Mouse (Mus musculus) hindbrain, embryonic 12.5 days (tissue): ENCODE results near the gene Dppa4. TPM values are rescaled to one million over a fixed set of nuclear protein-coding genes. Genes with fewer than 3 reads are reported as not detected.

Source experiments
- ATAC-seq: fragments of 200-750 bp; cut with Nextera tagmentation; 2 replicates; pipeline ENCODE4 v1.8.0; 2017; ENCODE audit warnings: moderate TSS enrichment; ENCODE audit not compliant: low FRiP score
- H3K27ac ChIP-seq: fragments of 300-500 bp; sonication (generic); 2 replicates; pipeline ENCODE4 v1.5.1; 2016; ENCODE audit warnings: mild to moderate bottlenecking
- H3K27me3 ChIP-seq: fragments of 300-500 bp; sonication (generic); 2 replicates; pipeline ENCODE4 v1.6.1; 2016; ENCODE audit warnings: mild to moderate bottlenecking
- H3K36me3 ChIP-seq: fragments of 300-500 bp; sonication (generic); 2 replicates; pipeline ENCODE4 v1.6.1; 2016; ENCODE audit warnings: mild to moderate bottlenecking
- H3K4me1 ChIP-seq: fragments of 300-500 bp; sonication (generic); 2 replicates; pipeline ENCODE4 v1.6.1; 2016
- H3K4me2 ChIP-seq: fragments of 300-500 bp; sonication (generic); replicated peaks from 2 replicates; pipeline ENCODE4 v1.6.1; 2016; ENCODE audit warnings: mild to moderate bottlenecking
- H3K4me3 ChIP-seq: fragments of 300-500 bp; sonication (generic); 2 replicates; pipeline ENCODE4 v1.5.1; 2016; ENCODE audit warnings: mild to moderate bottlenecking
- H3K9ac ChIP-seq: fragments of 300-500 bp; sonication (generic); 2 replicates; pipeline ENCODE4 v1.6.1; 2016; ENCODE audit warnings: mild to moderate bottlenecking, moderate library complexity
- H3K9me3 ChIP-seq: fragments of 300-500 bp; sonication (generic); replicated peaks from 2 replicates; pipeline ENCODE4 v1.6.1; 2016; ENCODE audit warnings: mild to moderate bottlenecking
- WGBS: fragments of 180-500 bp; shearing (Covaris S2); methylation state at CpG from one replicate; pipeline ENCODE4 v1.1.7; 2016; 5-methylcytosine and 5-hydroxymethylcytosine counted together
- polyA plus RNA-seq: library from polyadenylated mRNA; unstranded; fragments of >200 nt; fragmentation: Nextera tagmentation; extraction: Ambion mirVana; gene quantifications from 2 replicates; pipeline ENCODE4 v1.2.1, GENCODE M21; 2016

Gene Dppa4
- not detected in 2 replicates for polyA plus RNA-seq

GRCm38 (mm10) chr16:48283517-48283916, at the start of gene Dppa4:
Gene Dppa4 (plus strand): TSS chr16:48283733.
- Histone ChIP-seq H3K4me3 (no peak within 1 kb of the TSS), H3K9ac (no peak within 1 kb of the TSS), H3K27me3 (no peaks in the 10 kb centered on the region), H3K4me2 (no peak within 1 kb of the TSS), H3K36me3 (no peaks in the 10 kb centered on the region), H3K9me3 (no peaks in the 10 kb centered on the region), H3K4me1 (no peaks in the 10 kb centered on the region), H3K27ac (no peak within 1 kb of the TSS)
- 81% methylated on average over 4 of the region's 4 CpGs for WGBS
- no peak for ATAC-seq

- peaks cover 4% of the 10 kb centered on the region; the same call in 1 of the 2 replicates for H3K9me3 ChIP-seq
- H3K4me2 ChIP-seq = no peak overlapping the region
- ATAC-seq = no peak
- no peaks in the 10 kb centered on the region for H3K36me3 ChIP-seq
- H3K27me3 ChIP-seq = no peaks in the 10 kb centered on the region
- no peak overlapping the region for H3K4me3 ChIP-seq
- no peak overlapping the region for H3K27ac ChIP-seq
- 79% methylated on average over 1 of the region's 1 CpGs for WGBS
- no peak overlapping the region for H3K9ac ChIP-seq
- no peaks in the 10 kb centered on the region for H3K4me1 ChIP-seq
Measured at GRCm38 (mm10) chr16:48234999-48235398, 48.5 kb upstream of the Dppa4 start.

GRCm38 (mm10) chr16:48237676-48238075, 45.9 kb upstream of the Dppa4 start:
- no peak for ATAC-seq
- no peak overlapping the region for H3K4me2 ChIP-seq
- no peaks in the 10 kb centered on the region for H3K4me1 ChIP-seq
- no peak overlapping the region for H3K27ac ChIP-seq
- H3K36me3 ChIP-seq = no peaks in the 10 kb centered on the region
- H3K9me3 ChIP-seq = peaks cover 4% of the 10 kb centered on the region; the same call in 1 of the 2 replicates
- no peaks in the 10 kb centered on the region for H3K27me3 ChIP-seq
- no peak overlapping the region for H3K9ac ChIP-seq
- 94% methylated on average over 7 of the region's 7 CpGs for WGBS
- no peak overlapping the region for H3K4me3 ChIP-seq

- Histone ChIP-seq H3K4me2 (no peak overlapping the region), H3K4me1 (no peaks in the 10 kb centered on the region), H3K9me3 (no peaks in the 10 kb centered on the region), H3K36me3 (no peaks in the 10 kb centered on the region), H3K4me3 (no peak overlapping the region), H3K27me3 (no peaks in the 10 kb centered on the region), H3K9ac (no peak overlapping the region), H3K27ac (no peak overlapping the region)
- 91% methylated on average over 2 of the region's 2 CpGs for WGBS
- no peak for ATAC-seq
Measured at GRCm38 (mm10) chr16:48247044-48247661, 36.4 kb upstream of the Dppa4 start.

GRCm38 (mm10) chr16:48252824-48253223, 30.7 kb upstream of the Dppa4 start:
- 72% methylated on average over 4 of the region's 4 CpGs for WGBS
- no peak for ATAC-seq
- no peaks in the 10 kb centered on the region for H3K36me3 ChIP-seq
- no peak overlapping the region for H3K4me3 ChIP-seq
- no peaks in the 10 kb centered on the region for H3K9me3 ChIP-seq
- no peaks in the 10 kb centered on the region for H3K4me1 ChIP-seq
- H3K27me3 ChIP-seq = no peaks in the 10 kb centered on the region
- no peak overlapping the region for H3K4me2 ChIP-seq
- H3K27ac ChIP-seq = no peak overlapping the region
- H3K9ac ChIP-seq = no peak overlapping the region

GRCm38 (mm10) chr16:48254584-48254983, 28.9 kb upstream of the Dppa4 start:
- Histone ChIP-seq H3K36me3 (no peaks in the 10 kb centered on the region), H3K4me1 (no peaks in the 10 kb centered on the region), H3K9me3 (no peaks in the 10 kb centered on the region), H3K27ac (no peak overlapping the region), H3K4me3 (no peak overlapping the region), H3K9ac (no peak overlapping the region), H3K27me3 (no peaks in the 10 kb centered on the region), H3K4me2 (no peak overlapping the region)
- ATAC-seq = no peak
- WGBS = 92% methylated on average over 5 of the region's 5 CpGs

GRCm38 (mm10) chr16:48259519-48259918, 24.0 kb upstream of the Dppa4 start:
- Histone ChIP-seq H3K27me3 (no peaks in the 10 kb centered on the region), H3K4me2 (no peak overlapping the region), H3K4me1 (no peaks in the 10 kb centered on the region), H3K9ac (no peak overlapping the region), H3K4me3 (no peak overlapping the region), H3K27ac (no peak overlapping the region), H3K9me3 (no peaks in the 10 kb centered on the region), H3K36me3 (no peaks in the 10 kb centered on the region)
- 93% methylated on average over 4 of the region's 4 CpGs for WGBS
- ATAC-seq = no peak

GRCm38 (mm10) chr16:48262901-48263300, 20.6 kb upstream of the Dppa4 start:
- H3K4me1 ChIP-seq = no peaks in the 10 kb centered on the region
- ATAC-seq = no peak
- H3K27ac ChIP-seq = no peak overlapping the region
- H3K9ac ChIP-seq = no peak overlapping the region
- H3K4me2 ChIP-seq = no peak overlapping the region
- H3K27me3 ChIP-seq = no peaks in the 10 kb centered on the region
- no peaks in the 10 kb centered on the region for H3K9me3 ChIP-seq
- 78% methylated on average over 1 of the region's 1 CpGs for WGBS
- H3K4me3 ChIP-seq = no peak overlapping the region
- no peaks in the 10 kb centered on the region for H3K36me3 ChIP-seq

GRCm38 (mm10) chr16:48265856-48266255, 17.7 kb upstream of the Dppa4 start:
- H3K4me3 ChIP-seq = no peak overlapping the region
- H3K27me3 ChIP-seq = no peaks in the 10 kb centered on the region
- no peaks in the 10 kb centered on the region for H3K9me3 ChIP-seq
- 87% methylated on average over 4 of the region's 4 CpGs for WGBS
- H3K4me1 ChIP-seq = no peaks in the 10 kb centered on the region
- H3K4me2 ChIP-seq = no peak overlapping the region
- H3K27ac ChIP-seq = no peak overlapping the region
- no peak for ATAC-seq
- no peak overlapping the region for H3K9ac ChIP-seq
- H3K36me3 ChIP-seq = no peaks in the 10 kb centered on the region

GRCm38 (mm10) chr16:48276940-48277339, 6.6 kb upstream of the Dppa4 start:
- Histone ChIP-seq H3K27ac (no peak overlapping the region), H3K36me3 (no peaks in the 10 kb centered on the region), H3K27me3 (no peaks in the 10 kb centered on the region), H3K4me1 (no peaks in the 10 kb centered on the region), H3K9me3 (no peaks in the 10 kb centered on the region), H3K4me2 (no peak overlapping the region), H3K4me3 (no peak overlapping the region), H3K9ac (no peak overlapping the region)
- 77% methylated on average over 4 of the region's 4 CpGs for WGBS
- ATAC-seq = no peak

- WGBS = 88% methylated on average over 4 of the region's 4 CpGs
- no peak for ATAC-seq
- H3K27ac ChIP-seq = no peak overlapping the region
Measured at GRCm38 (mm10) chr16:48280883-48281282, 2.6 kb upstream of the Dppa4 start.

GRCm38 (mm10) chr16:48282801-48283200, 732 bp upstream of the Dppa4 start:
- no peaks in the 10 kb centered on the region for H3K27me3 ChIP-seq
- no peak overlapping the region for H3K4me3 ChIP-seq
- ATAC-seq = no peak
- H3K4me2 ChIP-seq = no peak overlapping the region
- no peaks in the 10 kb centered on the region for H3K36me3 ChIP-seq
- H3K27ac ChIP-seq = no peak overlapping the region
- no peak overlapping the region for H3K9ac ChIP-seq
- WGBS = 60% methylated on average over 1 of the region's 1 CpGs
- H3K4me1 ChIP-seq = no peaks in the 10 kb centered on the region
- no peaks in the 10 kb centered on the region for H3K9me3 ChIP-seq

More at GRCm38 (mm10) chr16:48280883-48281282, 2.6 kb upstream of the Dppa4 start:
- Histone ChIP-seq H3K27me3 (no peaks in the 10 kb centered on the region), H3K9ac (no peak overlapping the region), H3K4me2 (no peak overlapping the region), H3K4me3 (no peak overlapping the region), H3K9me3 (no peaks in the 10 kb centered on the region), H3K36me3 (no peaks in the 10 kb centered on the region), H3K4me1 (no peaks in the 10 kb centered on the region)

GRCm38 (mm10) chr16:48285517-48285916, 2.0 kb downstream of the Dppa4 start:
- H3K4me3 ChIP-seq = no peak overlapping the region
- ATAC-seq = no peak
- H3K27ac ChIP-seq = no peak overlapping the region
- no peaks in the 10 kb centered on the region for H3K36me3 ChIP-seq
- no peak overlapping the region for H3K9ac ChIP-seq
- H3K4me2 ChIP-seq = no peak overlapping the region
- 91% methylated on average over 4 of the region's 4 CpGs for WGBS
- H3K9me3 ChIP-seq = no peaks in the 10 kb centered on the region
- no peaks in the 10 kb centered on the region for H3K4me1 ChIP-seq
- H3K27me3 ChIP-seq = no peaks in the 10 kb centered on the region
